Mouse (Mus musculus): Measurements from ENCODE around the gene Hlcs. TPM values are rescaled to one million over a fixed set of nuclear protein-coding genes. Genes with fewer than 3 reads are reported as not detected.

Gene Hlcs
- polyA plus RNA-seq, 1 experiment, result 5.1 TPM

- Histone ChIP-seq H3K4me1 (ENCODE audit: control insufficient read depth, insufficient read depth, low read length) (no peaks in the 10 kb centered on the region), H3K27ac (ENCODE audit: insufficient read depth, low read depth, low read length) (no peak within 1 kb of the TSS), H3K4me3 (ENCODE audit: insufficient read depth, low read length) (peak within 1 kb of the TSS; percentile 37)
- TF ChIP-seq POLR2A (IDR thresholded peaks at IDR 0.05; ENCODE audit: borderline replicate concordance, low read depth, low read length) (no peak), CTCF (IDR thresholded peaks at IDR 0.05; ENCODE audit: low read depth, low read length) (no peak)
Observed at GRCm38 (mm10) chr16:94084711-94085602, 228.4 kb downstream of the Hlcs start, which contains the start of gene Sim2. Sim2 (plus strand) TSS chr16:94084931.

GRCm38 (mm10) chr16:94083848-94084525, 229.4 kb downstream of the Hlcs start:
- no peak overlapping the region for H3K27ac ChIP-seq (ENCODE audit: insufficient read depth, low read depth, low read length)
- TF ChIP-seq CTCF (IDR thresholded peaks at IDR 0.05; ENCODE audit: low read depth, low read length) (no peak), POLR2A (IDR thresholded peaks at IDR 0.05; ENCODE audit: borderline replicate concordance, low read depth, low read length) (no peak)
- H3K4me3 ChIP-seq (ENCODE audit: insufficient read depth, low read length), result no peak overlapping the region
- no peaks in the 10 kb centered on the region for H3K4me1 ChIP-seq (ENCODE audit: control insufficient read depth, insufficient read depth, low read length)

GRCm38 (mm10) chr16:94082960-94083847, 230.2 kb downstream of the Hlcs start:
- Histone ChIP-seq H3K27ac (ENCODE audit: insufficient read depth, low read depth, low read length) (no peak overlapping the region), H3K4me1 (ENCODE audit: control insufficient read depth, insufficient read depth, low read length) (no peaks in the 10 kb centered on the region), H3K4me3 (ENCODE audit: insufficient read depth, low read length) (no peak overlapping the region)
- TF ChIP-seq POLR2A (IDR thresholded peaks at IDR 0.05; ENCODE audit: borderline replicate concordance, low read depth, low read length) (no peak), CTCF (IDR thresholded peaks at IDR 0.05; ENCODE audit: low read depth, low read length) (no peak)

- TF ChIP-seq POLR2A (IDR thresholded peaks at IDR 0.05; ENCODE audit: borderline replicate concordance, low read depth, low read length), result no peak
- no peak for TF ChIP-seq CTCF (IDR thresholded peaks at IDR 0.05; ENCODE audit: low read depth, low read length)
- H3K4me1 ChIP-seq (ENCODE audit: control insufficient read depth, insufficient read depth, low read length), result no peaks in the 10 kb centered on the region
- no peak overlapping the region for H3K27ac ChIP-seq (ENCODE audit: insufficient read depth, low read depth, low read length)
- no peak overlapping the region for H3K4me3 ChIP-seq (ENCODE audit: insufficient read depth, low read length)
Observed at GRCm38 (mm10) chr16:94081996-94082708, 231.2 kb downstream of the Hlcs start.

- no peak for TF ChIP-seq POLR2A (IDR thresholded peaks at IDR 0.05; ENCODE audit: borderline replicate concordance, low read depth, low read length)
- TF ChIP-seq CTCF (IDR thresholded peaks at IDR 0.05; ENCODE audit: low read depth, low read length), result no peak
- Histone ChIP-seq H3K27ac (ENCODE audit: insufficient read depth, low read depth, low read length) (no peak overlapping the region), H3K4me1 (ENCODE audit: control insufficient read depth, insufficient read depth, low read length) (no peaks in the 10 kb centered on the region), H3K4me3 (ENCODE audit: insufficient read depth, low read length) (no peak overlapping the region)
Observed at GRCm38 (mm10) chr16:94081596-94081995, 231.8 kb downstream of the Hlcs start.

GRCm38 (mm10) chr16:94079856-94080555, 233.4 kb downstream of the Hlcs start:
- TF ChIP-seq CTCF (IDR thresholded peaks at IDR 0.05; ENCODE audit: low read depth, low read length) (no peak), POLR2A (IDR thresholded peaks at IDR 0.05; ENCODE audit: borderline replicate concordance, low read depth, low read length) (no peak)
- H3K4me3 ChIP-seq (ENCODE audit: insufficient read depth, low read length), result no peak overlapping the region
- H3K27ac ChIP-seq (ENCODE audit: insufficient read depth, low read depth, low read length), result no peak overlapping the region
- no peaks in the 10 kb centered on the region for H3K4me1 ChIP-seq (ENCODE audit: control insufficient read depth, insufficient read depth, low read length)

- Histone ChIP-seq H3K4me3 (ENCODE audit: insufficient read depth, low read length) (no peak overlapping the region), H3K27ac (ENCODE audit: insufficient read depth, low read depth, low read length) (no peak overlapping the region), H3K4me1 (ENCODE audit: control insufficient read depth, insufficient read depth, low read length) (no peaks in the 10 kb centered on the region)
- no peak for TF ChIP-seq POLR2A (IDR thresholded peaks at IDR 0.05; ENCODE audit: borderline replicate concordance, low read depth, low read length)
- TF ChIP-seq CTCF (IDR thresholded peaks at IDR 0.05; ENCODE audit: low read depth, low read length), result no peak
Observed at GRCm38 (mm10) chr16:94079075-94079855, 234.1 kb downstream of the Hlcs start.

Other genes with a start within 250 kb of the Hlcs start
- not detected in 2 replicates for gene Sim2, start 228.6 kb downstream of the Hlcs start, polyA plus RNA-seq (2012; ENCODE audit: insufficient read depth, insufficient read length, missing spikeins)
- not detected in 2 replicates for gene Ripply3, start 14.8 kb upstream of the Hlcs start, polyA plus RNA-seq (2012; ENCODE audit: insufficient read depth, insufficient read length, missing spikeins)
- 19.2 and 20.3 TPM in 2 replicates for gene Ttc3, start 57.0 kb upstream of the Hlcs start, polyA plus RNA-seq (2012; ENCODE audit: insufficient read depth, insufficient read length, missing spikeins)
- 53.9 and 54.5 TPM in 2 replicates for gene Pigp, start 58.3 kb upstream of the Hlcs start, polyA plus RNA-seq (2012; ENCODE audit: insufficient read depth, insufficient read length, missing spikeins)
- 63.8 and 64.2 TPM in 2 replicates for gene Vps26c, start 213.3 kb upstream of the Hlcs start, polyA plus RNA-seq (2012; ENCODE audit: insufficient read depth, insufficient read length, missing spikeins)

All from bone marrow macrophage, adult 2 months (primary cell).